Mouse (Mus musculus) embryo, embryonic 10 days (tissue): ENCODE measurements at regions not wholly inside any gene's neighbourhood (a gene's known extent, or its start where the extent isn't known, plus 50 kb on each side); places are given as distances from the start of the nearest gene placed in this dataset.

ENCODE experiments used
- DNase-seq: peaks from one replicate; pipeline ENCODE4 v3.0.0-alpha.2; 2015; ENCODE audit warnings: low spot score

DNA sequence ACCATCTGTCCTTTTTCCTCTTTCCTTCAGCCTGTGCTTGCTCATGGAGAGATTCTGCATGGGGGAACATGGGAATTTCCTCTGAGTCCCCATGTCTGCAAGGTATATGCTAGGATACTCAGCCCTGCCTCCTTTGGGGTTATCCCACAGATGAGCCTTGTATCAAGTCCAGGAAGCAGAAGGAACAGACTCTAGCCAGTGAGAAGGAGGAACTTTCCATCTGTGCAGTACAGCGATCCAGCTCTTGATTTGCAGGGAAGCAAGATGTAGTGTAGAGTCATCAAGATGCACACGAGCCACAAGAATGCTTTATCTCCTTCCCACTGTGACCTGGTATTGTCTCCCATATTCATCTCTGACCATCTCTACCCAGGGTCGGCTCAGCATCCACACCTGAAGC lies 84.5 kb downstream of the Gadd45g start:
- DNase-seq, result no peak

DNA sequence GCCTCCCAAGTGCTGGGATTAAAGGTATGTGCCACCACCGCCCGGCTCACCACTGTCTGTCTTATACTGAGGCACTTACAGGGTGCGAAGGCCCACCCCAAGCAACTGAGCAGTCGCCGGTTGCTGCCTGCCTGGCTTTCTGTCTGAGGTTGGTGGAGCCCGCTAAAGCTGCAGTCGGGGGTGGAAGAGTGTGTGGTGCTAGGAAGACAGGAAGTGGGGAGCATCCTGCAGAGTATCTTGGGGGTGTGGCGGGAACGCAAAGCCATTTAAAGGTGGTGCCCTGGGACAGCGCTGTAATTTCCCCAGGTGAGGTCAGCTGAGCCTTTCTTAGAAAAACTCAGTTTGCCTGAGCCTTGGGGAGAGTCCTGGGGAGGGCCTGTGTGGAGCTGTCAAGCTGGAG lies 89.3 kb downstream of the Gadd45g start:
- DNase-seq, result no peak

DNA sequence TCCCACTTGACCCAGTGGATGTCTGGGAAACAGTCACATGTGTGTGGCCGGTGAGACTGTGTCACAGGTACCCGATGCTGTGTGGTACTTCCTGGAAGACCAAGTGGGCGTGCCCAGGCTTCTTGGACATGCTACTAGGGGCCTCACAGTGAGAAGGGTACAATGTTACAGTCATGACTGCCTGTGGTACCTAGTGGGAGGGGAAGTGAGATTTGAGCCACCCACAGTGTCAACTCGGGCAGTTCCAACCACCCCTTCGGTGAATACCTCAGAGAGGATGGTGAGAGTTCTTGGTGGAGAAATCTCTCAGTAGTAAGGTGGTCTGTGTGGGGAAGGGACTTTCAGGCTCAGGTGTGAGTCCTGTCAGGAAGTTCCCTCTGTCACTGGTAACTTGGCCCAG lies 90.0 kb downstream of the Gadd45g start:
- no peak for DNase-seq

DNA sequence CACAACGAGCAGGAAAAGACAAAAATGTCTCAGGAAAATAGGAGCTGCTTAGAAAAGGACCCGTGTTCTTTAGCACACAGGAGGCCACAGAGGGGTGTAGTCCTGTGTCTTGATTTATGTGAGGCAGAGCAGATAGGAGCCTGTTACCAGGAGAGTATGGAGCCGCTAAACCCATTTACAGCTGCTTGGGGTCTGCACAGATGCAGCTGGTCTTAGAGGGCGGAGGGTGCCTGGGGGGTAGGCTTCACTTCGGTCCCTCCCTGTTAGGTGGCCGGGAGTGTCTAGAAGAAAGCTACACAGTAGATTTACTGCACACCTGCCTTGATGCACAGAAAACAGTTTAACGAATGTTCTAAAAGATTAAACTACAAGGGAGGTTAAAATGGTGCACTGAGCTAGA lies 91.4 kb downstream of the Gadd45g start:
- DNase-seq, result peak; percentile 21

DNA sequence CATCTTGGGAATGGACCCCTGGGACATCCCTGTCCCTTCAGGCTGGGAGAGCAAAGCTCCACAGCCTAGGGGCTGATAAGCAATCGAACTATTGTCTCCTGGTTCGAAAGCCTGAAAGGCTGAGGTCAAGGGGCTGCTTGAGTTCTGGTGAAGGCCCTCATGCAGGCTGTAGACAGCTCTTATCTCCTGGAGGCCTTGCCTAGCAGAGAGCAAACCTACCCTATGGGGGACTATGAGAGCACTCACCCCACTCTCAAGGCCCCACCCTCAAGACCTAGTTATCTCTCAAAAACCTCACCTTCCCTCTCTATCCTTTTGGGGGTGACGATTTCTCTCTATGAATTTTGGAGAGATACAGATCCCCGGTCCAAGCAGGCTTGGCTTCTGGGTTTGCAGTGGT lies 92.8 kb downstream of the Gadd45g start:
- no peak for DNase-seq

DNA sequence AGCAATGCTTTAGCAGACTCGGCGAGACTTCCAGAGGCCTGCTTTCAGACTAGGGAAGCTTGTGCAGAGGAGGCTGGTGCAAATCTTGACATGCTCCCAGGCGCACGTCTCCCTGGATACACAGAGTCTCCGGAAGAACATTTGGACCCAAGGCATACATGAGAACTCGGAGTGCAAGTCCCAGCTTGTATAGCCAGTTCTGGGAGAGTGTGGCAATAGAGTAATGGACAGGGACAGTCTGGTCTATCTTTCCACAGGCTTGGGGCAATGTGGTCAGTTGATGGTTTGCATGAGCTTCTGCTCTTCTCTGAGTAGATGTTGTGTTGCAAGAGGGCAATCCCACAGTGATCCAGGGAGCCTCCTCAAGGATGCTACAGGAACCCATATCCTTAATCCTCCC lies 93.2 kb downstream of the Gadd45g start:
- no peak for DNase-seq

DNA sequence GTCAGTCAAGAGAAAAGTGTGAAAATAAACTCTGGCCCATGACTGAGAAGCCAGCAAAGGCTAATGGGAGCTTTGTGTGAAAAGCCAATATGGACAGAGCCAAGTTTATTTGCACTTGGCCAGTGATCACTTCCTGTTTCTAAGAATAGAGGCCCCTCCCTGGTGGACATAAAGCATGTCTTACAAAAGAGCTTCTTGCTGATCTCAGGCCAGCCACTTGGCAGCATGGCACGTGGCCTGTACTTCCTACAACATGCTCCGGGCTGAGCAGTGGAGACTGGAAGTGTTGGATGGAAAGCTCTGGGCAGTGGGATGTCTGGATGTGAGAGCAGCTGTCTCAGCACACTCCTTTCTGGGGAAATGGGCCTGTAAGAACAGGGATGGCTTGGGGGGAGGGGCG lies 99.7 kb downstream of the Gadd45g start:
- peak; percentile 21 for DNase-seq

DNA sequence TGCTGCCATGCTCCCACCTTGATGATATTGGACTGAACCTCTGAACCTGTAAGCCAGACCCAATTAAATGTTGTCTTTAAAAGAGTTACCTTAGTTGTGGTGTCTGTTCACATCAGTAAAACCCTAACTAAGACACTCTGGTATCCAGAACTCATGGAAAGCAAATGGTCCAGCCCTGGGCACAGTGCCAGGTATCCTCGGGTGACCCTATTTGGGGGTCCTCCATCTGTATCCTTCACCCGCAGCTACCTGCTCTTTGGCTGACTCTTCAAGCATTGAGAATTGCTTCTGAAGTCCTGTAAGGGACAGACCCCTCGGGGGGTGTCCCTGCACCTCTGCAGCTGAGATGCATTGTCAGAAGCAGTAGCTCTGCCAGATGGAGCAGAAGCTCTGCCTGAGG lies 102.4 kb downstream of the Gadd45g start:
- no peak for DNase-seq

DNA sequence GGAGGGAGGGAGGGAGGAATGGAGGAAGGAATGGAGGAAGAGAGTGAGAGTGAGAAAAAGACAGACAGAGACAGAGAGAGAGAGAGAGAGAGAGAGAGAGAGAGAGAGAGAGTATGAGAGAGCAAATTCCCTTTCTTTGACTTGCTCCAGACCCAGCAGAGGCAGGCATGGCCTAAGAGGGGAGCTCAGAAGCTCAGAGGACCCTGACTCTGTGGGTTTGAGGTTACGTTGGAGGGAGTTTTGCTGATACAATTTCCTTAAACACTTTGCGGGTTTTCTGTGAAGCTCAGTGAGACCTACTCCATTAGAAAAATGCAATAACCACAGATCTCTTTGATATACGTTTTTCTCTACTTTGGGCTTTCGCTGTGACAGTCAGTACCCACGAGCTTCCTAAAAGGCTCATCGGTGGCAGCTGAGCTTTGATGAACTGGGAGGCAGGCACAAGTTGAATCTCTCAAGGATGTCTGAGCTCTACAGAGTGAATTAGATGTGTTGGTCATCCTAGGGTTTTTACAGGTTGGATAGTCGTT lies 105.1 kb downstream of the Gadd45g start:
- no peak for DNase-seq

DNA sequence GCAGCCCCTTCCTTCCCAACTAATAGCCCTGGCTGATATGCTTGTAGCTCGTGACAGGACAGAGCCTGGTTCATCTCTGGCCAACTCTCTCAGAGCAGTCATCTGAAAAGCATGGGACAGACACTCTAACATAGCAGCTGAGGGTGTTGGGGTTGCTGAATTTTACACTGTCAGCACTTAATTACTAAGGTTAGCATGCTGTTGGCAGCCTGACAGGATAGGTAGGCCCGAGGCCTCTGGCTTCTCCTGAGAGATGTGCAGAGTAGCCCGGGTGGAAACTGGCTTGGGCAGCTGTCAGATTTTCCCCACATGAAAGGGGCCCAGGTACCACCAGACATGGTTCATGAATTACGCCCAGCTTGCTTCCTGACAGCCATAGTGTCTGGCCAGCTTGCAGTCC lies 106.6 kb downstream of the Gadd45g start:
- no peak for DNase-seq

DNA sequence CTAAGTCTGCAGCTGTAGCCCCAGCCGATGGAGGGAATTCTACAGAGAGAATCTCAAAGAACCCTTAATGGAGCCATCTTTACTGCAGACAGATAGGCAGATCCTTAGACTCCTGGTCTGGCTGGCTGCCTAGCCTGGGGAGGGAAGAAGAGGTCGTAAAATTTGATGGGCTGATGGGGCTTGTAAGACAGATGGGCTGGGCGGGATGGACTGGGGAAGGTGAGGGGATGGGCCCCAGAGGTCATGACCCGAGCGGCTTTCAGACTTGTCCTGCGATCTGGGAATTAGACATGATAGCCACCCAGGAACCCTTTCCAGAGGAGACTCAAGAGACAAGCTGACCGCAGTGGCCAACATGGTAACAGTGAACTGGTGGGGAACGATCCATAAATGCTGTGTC lies 107.1 kb downstream of the Gadd45g start:
- peak; percentile 58 for DNase-seq

DNA sequence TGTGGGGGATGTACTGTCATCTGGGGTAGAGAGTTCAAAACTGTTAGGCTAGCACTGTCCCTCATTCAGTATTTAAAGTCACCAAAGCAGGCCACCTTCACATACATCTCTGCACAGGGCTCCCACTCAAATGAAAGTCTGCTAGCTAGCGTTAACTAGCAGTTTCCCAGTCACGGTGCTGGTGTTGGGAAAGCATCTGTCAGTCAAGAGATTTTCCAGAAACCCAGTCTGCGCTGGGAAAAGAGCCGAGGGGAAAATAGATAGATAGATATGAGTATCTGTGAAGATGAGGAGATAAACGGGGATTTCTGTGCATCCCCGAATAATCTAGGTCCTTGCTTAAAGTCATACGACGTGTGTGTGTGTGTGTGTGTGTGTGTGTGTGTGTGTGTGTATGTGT lies 110.6 kb downstream of the Gadd45g start:
- DNase-seq, result no peak

DNA sequence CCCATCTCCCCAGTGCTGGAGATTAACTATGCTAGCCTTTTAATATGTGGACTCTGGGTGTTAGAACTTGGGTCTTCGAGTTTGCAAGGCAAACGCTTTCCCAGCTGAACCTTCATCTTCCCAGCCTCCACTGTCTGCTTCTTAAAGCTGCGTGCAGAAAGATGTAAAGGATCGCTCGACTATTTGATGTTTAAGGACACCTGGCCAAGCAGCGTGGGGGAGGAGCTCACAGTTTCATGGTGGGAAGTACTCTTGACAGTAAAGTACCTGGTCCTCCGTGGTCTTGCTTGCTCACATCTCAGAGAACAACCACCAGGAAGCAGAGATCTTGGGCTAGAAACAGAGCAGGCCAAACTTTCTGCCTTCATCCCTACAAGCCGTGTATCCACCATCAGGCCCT lies 113.1 kb downstream of the Gadd45g start:
- no peak for DNase-seq

DNA sequence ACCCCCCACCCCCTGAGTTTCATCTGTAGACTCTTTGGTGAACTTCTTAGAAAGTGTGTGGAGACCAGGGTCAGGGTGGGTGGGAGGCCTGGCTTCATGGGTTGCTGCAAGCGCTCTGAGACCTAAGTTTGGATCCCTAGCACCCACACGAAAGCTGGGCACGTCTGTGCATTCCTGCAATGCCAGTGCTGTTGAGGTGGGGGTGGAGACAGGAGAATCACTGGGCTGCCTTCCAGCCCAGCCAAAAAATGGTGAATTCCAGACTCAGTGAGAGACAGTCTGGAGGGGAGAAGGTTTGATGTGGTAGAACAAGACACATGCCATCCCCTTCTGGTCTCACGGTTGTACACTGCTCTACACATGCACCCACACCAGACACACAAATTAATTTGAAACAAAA lies 113.8 kb downstream of the Gadd45g start:
- no peak for DNase-seq

DNA sequence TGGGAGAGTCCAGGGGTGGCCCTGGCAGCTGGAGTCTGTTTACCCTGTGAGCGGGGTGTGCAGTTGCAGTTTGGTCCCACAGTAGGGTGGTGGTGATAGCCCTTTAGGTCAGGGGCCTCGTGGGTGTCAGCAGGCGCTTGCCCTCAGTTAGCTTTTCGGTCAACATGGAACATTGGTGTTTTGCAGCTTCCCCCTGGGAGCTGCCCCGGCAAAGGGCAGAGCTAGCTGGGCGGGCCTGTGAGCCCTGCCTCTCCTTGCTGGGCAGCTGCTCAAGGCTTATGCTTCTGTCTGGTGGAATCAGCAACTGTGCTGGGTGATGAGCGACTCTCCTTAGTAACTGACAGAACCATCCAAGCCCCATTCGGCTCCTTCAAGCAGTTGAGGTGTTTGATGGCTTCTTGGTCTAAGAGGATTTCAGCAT lies 115.7 kb downstream of the Gadd45g start:
- no peak for DNase-seq

DNA sequence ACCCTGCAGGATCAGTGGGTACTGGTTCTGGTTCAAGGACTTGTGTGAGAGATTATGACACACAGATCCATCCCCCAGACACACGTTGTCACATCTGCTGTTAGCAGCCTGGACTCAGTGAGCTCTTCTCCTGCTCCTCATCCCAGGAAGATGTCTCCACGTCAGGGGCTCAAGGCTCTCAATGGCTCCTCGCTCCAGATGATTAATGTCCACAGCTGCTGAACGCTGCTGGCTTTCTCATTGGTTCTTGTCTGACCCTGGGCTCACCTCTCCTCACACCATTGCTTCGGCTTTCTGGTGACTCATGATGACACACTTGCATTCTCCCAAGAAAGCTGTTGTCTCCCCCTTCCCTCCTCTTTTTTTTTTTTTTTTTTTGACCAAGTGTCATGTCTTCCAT lies 116.2 kb downstream of the Gadd45g start:
- DNase-seq, result peak; percentile 77

DNA sequence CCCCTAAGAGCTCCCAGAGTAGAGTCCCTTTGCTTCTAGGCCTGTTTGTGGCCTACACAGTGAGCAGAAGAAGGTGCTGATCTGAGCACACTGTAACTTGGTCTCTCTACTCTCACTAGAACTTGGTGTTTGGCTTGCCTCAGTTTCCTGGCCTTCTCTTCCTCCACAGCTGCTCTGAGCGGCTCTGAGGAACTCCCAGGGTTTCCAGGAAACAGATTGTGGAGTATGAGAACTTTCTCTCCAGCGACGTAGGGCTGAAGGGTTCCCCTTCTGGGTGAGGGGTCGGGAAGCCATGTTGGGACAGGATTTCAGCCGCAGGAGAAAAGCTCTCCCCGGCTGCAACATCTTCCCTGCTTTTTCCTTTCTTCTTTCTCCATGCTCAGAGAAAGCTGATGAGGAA lies 117.5 kb downstream of the Gadd45g start:
- no peak for DNase-seq

DNA sequence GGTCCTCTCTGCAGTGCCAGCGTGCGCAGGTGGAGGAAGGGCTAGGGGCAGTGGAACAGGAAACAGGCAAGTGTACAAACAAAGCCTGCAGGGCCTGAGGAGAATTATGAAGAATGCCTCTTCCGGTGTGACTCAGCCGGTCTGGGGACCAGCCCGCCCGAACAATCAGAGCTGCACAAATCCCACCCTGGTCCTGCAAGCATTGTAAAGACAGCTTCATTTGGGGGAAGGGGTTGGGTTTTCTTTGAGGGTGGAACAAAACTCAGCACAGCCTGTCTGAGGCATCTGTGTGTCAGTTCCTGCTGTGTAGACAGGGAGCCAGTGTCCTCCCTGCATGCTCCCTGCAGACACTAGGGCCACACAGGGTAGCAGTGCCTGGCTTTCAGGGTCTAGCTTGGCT lies 117.9 kb downstream of the Gadd45g start:
- peak; percentile 36 for DNase-seq

DNA sequence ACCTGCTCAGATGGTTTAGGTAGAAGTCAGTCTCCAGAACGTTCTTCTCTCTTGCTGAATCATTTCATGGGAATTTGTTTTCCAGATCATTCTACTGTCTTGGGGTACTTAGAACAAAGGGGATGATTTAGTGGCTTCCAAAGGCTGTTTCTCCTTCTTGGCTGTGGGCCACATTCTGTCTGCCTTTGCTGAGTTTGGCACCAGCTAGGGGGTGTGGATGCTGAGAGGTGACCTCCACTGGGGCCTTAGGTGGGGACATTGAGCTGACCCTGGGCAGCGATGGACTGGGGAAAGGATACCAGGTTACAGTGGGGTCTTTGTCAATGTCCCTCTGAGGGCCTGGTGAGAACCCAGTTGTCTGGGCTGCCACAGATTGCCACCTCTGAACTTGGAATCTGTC lies 118.4 kb downstream of the Gadd45g start:
- DNase-seq, result no peak

DNA sequence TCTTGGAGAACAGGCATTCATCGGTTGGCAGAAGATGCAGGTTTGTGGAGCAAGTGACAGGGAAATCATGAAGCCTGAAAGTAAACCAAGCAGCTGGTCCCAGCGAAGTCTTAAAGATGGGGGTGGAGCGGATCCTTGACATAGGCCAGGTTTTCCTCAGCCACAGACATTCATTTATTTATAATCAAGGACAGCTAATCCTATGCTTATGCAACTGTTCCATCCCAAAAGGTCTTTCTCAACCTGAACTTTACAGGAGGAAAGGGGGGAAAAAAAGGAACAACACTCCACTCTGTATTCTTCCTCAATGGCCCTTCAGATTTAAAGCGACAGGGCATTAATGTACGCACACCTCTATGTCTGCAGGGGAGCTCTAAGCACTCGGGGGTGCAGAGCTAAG lies 121.6 kb downstream of the Gadd45g start:
- DNase-seq, result no peak

DNA sequence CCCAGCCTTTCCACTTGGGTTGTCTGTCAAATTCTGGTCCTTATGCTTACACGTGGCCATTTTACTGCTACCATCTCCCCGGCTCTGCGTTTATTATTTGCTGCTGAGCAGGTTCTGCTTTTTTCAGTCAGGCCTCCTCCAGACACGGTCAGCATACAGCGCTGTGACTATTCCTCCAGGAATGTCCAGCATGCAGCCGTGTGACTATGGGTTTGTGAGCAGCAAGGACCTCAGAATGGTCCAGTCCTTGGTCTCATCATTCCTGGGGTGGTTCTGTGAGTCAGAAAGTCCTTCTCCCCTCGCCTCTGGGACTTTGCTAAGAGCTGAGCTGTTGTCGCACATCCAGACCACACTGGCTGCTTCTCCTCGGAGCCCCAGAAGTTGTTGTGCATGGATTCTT lies 122.3 kb downstream of the Gadd45g start:
- DNase-seq, result no peak

DNA sequence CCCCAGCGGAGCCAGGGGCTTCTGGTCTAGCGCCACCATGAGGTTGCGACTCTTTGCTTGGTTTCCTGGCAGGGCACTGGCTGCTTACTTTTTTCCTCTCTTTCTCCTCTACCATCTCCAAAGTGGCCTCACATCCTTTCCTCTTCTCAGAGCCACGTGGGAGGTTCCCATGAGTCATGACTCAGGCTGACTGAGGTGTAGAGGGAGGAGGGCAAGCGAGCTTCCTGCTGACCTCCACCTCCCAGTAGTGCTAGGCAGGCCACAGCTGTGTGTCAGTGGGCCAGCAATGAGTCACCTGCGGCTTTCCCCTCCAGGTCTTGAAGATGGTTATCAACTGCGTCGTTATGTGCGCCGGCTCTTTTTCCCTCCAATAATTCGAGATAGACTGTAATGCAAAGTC lies 123.6 kb downstream of the Gadd45g start:
- no peak for DNase-seq

DNA sequence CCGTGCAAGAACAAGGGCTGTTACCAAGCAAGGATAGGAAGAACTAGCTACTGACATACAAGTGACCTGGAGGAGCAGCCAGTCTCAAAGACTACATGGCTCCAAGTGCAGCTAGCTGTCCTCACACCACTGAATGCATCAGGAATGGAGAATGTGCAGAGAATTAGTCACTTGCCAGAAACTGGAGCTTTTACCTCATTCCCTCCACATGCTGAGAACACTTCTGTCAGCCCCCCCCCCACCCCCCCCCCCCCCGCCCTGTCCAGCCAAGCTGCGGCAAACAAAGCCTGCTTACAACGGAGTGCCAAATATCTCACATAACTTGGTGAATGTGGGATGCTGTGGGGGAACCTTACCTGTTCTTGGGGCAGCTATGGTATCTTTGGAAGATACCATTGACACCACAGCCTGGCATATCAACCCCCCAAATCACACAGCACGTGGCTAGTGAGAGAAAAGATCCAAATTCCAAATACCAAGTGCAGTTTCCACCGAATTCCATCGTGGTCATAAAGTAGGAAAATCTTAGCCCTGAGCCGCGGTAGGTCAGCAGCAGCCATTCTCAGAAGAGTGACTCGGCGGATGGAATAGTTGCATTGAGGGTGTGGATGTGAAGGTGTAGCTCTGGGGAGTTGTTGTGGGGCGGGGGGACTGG lies 126.3 kb downstream of the Gadd45g start:
- DNase-seq, result no peak

DNA sequence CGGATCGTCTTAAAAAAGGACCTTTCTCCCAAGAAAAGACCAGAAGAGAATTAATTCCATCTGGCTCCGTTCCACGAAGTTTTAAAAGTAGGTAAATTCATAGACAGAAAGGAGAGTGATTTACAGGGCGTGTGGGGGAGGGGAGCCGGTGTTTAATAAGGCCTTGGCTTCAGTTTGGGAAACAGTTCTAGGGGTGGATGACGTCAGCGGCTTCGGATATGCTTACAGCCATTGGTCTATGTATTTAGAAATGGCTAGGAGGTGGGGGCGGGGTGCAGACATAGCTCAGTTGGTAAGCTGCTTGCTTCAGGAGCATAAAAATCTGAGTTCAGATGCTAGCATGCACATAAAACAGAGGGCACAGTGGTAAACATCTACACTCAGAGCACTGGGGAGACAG lies 127.0 kb downstream of the Gadd45g start:
- DNase-seq, result no peak

DNA sequence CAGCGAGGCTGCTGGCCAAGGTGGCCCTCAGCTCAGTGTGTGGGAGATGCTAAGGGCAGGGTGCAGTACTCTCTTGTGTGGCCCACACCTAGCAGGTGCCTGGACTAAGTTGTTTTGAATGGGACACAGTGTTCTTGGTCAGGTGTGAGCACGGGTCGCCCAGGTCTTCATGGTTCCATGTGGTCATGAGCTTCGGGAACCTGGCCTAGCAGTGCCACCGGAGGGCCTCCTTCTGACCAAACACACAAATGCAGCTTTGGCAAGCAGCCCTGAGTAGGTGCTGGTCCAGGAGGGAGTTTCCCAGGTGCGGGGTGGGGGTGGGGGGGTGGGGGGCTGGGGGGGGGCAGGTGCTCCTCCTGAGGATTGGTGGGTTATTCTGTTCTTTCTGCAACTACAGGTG lies 127.6 kb downstream of the Gadd45g start:
- no peak for DNase-seq
